Mouse (Mus musculus): Measurements from ENCODE around the gene Olfr1340.

Olfr1340 gene

GRCm38 (mm10) chr4:118719838-118720237 is at the start of gene Olfr1340:
TSS of gene Olfr1340 (plus strand) at chr4:118720138.
- DNase-seq = no peak

GRCm38 (mm10) chr4:118687086-118687485 is 32.9 kb upstream of the Olfr1340 start:
- no peak for DNase-seq

- DNase-seq = no peak
These were observed 27.4 kb upstream of the Olfr1340 start, which contains the start of gene Olfr1342 for GRCm38 (mm10) chr4:118692412-118692973. TSS of gene Olfr1342 (minus strand) at chr4:118692756.

GRCm38 (mm10) chr4:118693812-118694211 is 26.1 kb upstream of the Olfr1340 start:
- DNase-seq = no peak

- no peak for DNase-seq
These were observed 16.7 kb upstream of the Olfr1340 start, which contains the start of gene Olfr1341 for GRCm38 (mm10) chr4:118703223-118703622. TSS of gene Olfr1341 (plus strand) at chr4:118703523.

GRCm38 (mm10) chr4:118708086-118708485 is 11.9 kb upstream of the Olfr1340 start:
- no peak for DNase-seq

- no peak for DNase-seq
These were observed 8.3 kb upstream of the Olfr1340 start for GRCm38 (mm10) chr4:118711656-118712055.

- DNase-seq = no peak
These were observed 2.0 kb downstream of the Olfr1340 start for GRCm38 (mm10) chr4:118721742-118722483.

GRCm38 (mm10) chr4:118731875-118732274 is 11.9 kb downstream of the Olfr1340 start, which contains the start of gene Olfr1339:
TSS of gene Olfr1339 (plus strand) at chr4:118732175.
- no peak for DNase-seq

- no peak for DNase-seq
These were observed 19.6 kb downstream of the Olfr1340 start for GRCm38 (mm10) chr4:118739574-118739973.

GRCm38 (mm10) chr4:118740988-118741698 is 21.2 kb downstream of the Olfr1340 start:
- no peak for DNase-seq

- DNase-seq = no peak
These were observed 21.9 kb downstream of the Olfr1340 start for GRCm38 (mm10) chr4:118741881-118742280.

GRCm38 (mm10) chr4:118758637-118759036 is 38.7 kb downstream of the Olfr1340 start, which contains the start of gene Olfr1338:
TSS of gene Olfr1338 (minus strand) at chr4:118758737.
- DNase-seq = no peak

Measured in cerebellum, adult 9-10 months (tissue).